Mouse (Mus musculus): ENCODE results near the gene Lsm11.

Lsm11 gene

DNA sequence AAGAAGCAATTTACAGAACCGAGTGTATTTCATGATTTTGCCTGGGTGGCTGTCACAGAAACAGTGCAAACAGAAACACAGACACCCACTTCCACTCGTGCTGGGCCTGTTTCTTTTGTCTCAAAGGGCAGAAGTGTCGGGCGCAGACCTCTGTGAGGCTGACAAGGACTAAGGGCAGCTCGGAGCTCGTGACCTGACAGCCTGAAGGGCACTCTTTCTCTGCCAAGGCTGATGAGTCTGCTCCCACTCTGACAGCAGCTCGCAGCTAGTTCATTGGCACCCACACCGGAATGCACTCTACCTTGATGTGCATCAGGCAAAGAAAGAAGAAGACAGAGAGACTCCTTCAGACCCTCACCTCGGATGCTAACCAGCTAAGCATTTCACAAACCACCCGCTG is 15.2 kb downstream of the Lsm11 start:
- no peak for DNase-seq (ENCODE audit: extremely low read depth, low read depth, low spot score)

DNA sequence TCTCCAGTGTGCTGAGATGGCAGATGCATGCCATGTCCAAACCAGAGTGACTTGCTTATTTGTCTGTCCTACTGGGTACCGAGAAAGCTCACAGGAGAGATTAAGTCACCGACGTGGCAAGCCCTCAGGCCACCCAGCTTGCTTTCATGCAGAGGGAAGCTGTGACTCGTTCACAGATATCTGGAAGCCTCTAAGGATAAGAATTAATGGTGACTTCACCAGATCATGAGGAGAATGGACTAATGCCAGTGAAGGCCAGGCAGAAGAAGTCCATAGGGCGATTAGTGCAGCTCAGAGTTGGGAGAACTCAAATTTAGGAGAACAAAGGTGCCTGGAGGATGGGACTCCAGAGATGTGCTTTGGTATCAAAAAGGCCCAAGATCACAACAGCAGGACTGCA is 17.3 kb downstream of the Lsm11 start:
- DNase-seq (ENCODE audit: extremely low read depth, low read depth, low spot score): no peak

DNA sequence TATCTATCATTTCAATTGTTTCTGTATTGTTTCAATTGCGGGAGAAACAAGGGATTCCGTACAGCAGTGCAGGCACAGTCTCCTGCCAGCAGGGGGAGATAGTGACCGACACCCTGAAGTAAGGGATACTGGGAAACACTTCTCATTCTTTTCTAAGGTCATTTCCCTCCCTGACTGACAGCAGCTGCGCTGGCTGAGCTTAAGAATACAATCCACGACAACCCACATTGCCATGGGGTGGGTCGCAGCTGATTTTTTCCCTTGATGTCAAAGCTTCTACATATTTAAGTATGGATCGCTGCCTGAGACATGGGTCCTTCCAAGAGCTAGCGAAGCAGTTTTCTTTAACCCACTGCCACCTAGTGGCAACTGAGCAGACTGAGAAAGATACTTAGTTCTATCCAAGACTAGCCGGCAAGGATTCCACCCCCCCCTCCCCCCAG is 18.1 kb downstream of the Lsm11 start:
- DNase-seq (ENCODE audit: extremely low read depth, low read depth, low spot score): no peak

DNA sequence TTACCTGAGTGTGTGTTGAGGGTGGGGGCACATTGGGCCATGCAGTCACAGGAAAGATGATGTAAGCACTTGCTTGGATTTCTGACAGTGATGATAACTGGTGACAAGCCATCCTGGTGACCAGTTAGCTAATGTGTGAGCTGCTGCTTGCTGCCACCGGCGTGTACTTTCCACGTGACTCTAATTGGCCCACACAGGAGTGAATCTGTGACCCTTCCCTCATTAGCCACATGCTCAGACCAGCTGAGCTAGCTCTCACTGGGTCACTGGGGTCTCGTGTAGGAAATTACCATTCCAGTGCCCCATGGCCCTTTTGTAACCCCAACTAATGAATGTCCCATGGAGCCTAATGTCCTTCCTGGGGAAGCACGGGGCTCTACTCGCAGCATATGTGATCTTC is 19.3 kb downstream of the Lsm11 start:
- no peak for DNase-seq (ENCODE audit: extremely low read depth, low read depth, low spot score)

DNA sequence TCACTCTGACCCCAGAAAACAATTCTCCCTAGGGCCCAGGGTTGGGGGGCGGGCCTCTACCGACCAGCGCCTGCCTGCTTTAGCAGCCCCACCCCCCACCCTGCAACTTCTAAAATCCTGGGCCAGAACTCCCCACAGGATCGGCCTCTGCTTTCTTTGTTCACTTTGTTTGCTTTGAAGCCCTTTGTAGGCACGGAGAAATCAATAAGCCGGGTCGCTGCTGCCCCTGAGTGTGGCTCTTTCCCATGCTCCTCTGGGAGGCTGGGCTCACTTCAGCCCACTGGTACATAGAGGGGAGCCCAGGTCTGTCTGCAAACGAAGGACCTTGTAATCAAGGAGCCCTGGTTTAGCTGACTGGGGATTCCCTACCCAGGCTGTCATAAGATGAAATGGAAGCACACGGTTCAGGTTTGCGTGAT is 23.2 kb downstream of the Lsm11 start:
- no peak for DNase-seq (ENCODE audit: extremely low read depth, low read depth, low spot score)

DNA sequence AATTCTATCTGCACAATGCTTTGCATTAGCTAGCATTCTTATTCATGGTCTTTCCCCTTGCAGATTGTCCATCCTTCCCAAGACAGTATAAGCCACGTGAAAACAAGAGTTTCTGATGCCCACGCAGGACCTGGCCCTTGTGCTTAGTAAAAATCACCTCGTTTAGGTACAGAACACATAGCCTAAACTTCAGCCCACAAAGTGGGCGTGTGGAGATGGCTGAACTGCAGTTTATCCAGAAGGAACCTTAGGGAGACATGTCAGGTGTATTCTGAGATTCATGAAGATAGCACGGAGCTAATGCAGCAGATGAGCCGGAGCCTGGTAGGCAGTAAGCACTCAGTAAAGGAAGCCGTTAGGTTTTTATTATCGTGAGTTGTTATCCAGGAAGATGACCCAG is 23.7 kb downstream of the Lsm11 start:
- DNase-seq (ENCODE audit: extremely low read depth, low read depth, low spot score): no peak

DNA sequence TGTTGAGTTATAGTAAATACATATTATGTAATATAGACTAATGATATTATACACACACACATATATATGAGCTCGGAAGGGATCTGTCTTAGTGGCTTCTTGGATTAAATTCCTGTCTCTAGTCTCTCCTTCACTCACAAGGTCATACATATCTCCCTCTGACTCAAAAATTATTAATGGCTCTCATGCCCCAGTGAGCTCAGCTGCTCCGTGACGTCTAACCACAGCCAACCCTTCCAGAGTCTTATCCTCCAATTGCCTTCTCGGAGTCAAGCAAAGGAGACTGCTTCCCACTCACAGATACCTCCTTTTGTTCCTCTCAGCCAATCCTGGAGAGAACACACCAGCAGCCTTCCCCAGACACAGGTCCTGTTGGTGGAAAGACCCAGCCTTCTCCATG is 25.9 kb downstream of the Lsm11 start:
- DNase-seq (ENCODE audit: extremely low read depth, low read depth, low spot score): no peak

DNA sequence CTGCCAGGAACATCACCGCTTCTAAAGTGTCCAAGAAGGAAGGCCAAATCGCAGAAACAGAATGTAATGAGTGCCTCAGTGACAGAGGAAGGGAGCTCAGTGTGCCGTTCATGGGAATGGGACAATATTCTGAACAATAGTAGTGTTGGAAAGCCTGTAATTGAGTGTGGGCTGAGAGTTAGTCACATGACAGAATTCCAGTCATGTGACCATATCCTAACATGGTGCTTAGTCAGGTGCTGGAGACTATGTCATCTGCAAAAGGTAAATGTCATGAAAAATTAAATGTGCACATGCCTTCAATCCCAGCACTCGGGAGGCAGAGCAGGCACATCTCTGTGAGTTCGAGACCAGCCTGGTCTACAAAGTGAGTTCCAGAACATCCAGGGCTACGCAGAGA is 26.7 kb downstream of the Lsm11 start:
- no peak for DNase-seq (ENCODE audit: extremely low read depth, low read depth, low spot score)

DNA sequence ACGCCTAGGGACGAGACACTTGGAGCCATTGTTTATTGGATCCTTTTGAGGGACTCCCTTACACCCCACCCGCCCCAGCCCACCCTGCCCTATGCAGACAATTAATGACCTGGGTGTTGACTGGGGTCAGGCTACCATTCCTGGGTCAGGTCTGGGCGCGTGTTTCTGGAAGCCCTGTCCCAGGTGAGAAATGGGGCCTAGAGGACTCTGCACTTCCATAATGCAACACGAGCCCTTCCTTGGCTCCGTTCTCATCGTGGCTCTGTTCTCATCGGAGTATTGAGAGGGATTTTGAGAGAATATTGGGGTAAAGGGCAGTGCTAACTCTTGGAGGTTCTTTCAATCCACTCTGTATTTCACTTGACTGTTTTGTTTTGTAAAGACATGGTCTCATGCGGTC is 28.5 kb downstream of the Lsm11 start:
- DNase-seq (ENCODE audit: extremely low read depth, low read depth, low spot score): no peak

DNA sequence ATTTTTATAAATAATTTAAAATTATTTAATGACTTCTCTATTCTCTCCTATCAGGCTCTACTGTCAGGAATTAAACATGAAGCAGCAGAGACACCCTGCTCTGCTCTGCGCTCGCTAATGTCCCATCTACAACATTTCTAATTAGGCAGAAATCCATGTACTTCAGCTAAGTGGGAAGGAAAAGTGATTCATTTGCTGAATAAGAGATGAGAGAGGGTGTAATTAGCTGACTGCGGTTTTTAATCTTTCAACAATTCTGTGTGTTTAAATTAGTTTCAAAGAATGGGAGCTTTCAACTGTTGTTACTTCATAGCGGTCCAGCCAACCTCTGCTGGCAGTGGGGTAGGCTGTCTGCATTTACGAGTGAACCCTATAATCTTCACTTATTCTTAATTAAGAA is 34.0 kb downstream of the Lsm11 start:
- DNase-seq (ENCODE audit: extremely low read depth, low read depth, low spot score): no peak

DNA sequence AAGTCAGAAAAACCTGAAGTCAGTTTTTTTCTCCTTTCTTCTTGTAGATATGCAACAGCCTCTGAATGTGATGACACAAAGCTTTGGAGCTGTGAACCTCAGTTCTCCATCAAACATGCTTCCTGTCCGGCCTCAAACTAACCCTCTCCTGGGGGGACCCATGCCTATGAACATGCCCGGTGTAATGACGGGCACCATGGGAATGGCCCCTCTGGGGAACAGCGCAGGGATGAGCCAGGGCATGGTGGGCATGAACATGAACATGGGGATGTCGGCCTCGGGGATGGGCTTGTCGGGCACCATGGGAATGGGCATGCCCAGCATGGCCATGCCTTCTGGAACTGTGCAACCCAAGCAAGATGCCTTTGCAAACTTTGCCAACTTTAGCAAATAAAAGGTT is 35.8 kb downstream of the Lsm11 start:
- DNase-seq (ENCODE audit: extremely low read depth, low read depth, low spot score): no peak

DNA sequence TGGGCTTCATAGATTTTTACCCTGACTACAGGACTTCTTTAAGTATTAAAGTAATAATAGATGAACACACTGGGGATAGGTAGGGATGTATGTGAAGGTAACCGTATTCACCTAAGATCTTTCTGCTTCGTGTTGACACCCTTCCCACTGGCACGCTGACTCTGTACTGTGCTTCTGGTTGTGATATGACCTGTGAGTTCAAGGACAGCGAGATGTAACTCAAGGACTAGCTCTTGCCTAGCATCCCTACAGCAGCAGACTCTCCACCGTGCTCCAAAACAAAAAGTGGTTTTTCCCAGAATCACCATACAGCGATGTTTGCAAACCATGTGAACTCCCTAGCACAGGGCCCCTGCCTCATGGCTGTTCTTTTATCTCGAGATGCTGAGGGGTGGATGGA is 36.7 kb downstream of the Lsm11 start:
- no peak for DNase-seq (ENCODE audit: extremely low read depth, low read depth, low spot score)

DNA sequence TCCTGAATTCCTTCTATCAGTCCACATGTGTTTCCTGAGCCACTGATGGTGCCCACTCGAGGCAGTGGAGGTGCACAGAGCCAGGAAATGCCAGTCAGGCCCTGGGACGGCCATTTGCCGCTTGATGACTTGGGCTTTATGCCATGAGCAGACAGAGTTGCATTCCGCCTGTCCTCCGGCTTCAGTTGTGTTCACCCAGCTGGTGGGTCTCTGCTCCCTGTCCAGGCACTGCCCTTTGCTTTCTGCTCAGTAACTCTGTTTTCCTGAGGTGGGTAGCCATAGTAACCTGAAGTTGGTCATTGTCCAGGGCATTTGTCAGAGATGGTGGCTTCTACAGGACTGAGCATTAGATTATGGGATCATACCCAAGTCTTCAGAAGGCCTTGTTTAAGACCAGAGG is 37.4 kb downstream of the Lsm11 start:
- DNase-seq (ENCODE audit: extremely low read depth, low read depth, low spot score): no peak

DNA sequence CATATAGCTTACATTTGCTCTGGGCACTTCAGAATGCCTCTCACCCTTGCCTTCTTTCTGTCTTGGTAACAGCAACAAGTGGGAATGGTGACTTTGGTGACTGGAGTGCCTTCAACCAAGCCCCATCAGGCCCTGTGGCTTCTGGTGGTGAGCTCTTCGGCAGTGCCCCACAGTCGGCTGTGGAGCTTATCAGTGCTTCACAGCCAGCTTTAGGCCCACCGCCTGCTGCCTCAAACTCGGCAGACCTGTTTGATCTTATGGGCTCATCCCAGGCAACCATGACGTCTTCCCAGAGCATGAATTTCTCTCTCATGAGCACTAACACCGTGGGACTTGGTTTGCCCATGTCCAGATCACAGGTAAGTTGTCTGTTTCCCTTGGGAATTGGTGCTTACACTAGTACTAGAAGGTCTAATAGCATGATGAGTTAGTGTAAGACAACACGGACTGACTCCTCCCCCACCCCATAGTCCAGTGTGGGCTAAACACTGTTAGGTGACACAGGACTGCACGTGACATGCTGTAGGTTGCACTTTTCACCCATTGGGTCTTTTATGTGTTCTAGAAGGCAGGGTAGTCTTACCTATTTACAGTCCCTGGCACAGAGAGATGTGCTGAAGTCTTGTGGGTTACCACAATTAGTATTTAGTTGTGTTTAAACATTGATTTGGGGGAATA is 38.5 kb downstream of the Lsm11 start:
- no peak for DNase-seq (ENCODE audit: extremely low read depth, low read depth, low spot score)

DNA sequence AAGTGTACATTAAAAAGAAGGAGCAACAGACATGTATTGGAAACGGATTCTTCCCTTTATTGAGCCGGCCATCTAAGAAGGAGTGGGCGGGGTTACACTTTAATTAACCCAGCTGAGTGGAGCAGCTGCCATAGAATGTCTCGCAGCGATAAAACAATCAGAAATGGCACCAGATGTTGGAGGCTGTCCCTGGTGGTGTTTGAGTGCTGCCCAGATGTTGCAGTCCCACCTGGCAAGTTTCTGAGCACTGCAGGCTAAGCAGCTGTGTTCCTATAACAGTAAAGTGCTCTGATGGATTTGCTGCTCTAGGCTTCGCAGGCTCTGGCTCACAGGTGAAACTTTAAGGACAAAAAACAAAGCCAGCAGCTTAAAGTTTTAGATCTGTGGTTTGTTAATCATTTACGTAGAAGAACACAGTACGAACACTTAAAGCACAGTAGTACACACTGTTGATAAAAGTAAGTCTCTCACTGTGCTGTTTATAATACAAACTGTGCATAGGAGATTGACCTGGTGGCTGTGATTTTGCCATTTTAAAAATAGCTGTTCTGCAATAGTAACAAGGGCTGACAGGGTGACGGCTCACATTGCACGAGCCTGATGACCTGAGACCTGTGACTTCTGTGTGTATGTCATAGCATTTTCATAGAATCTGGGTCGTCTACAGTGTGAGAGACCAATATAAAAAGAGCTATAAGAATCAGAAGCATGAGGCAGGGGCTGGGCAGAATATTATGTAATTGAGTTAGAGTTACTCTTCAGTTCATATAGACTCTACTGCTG is 44.3 kb downstream of the Lsm11 start:
- DNase-seq (ENCODE audit: extremely low read depth, low read depth, low spot score): no peak

DNA sequence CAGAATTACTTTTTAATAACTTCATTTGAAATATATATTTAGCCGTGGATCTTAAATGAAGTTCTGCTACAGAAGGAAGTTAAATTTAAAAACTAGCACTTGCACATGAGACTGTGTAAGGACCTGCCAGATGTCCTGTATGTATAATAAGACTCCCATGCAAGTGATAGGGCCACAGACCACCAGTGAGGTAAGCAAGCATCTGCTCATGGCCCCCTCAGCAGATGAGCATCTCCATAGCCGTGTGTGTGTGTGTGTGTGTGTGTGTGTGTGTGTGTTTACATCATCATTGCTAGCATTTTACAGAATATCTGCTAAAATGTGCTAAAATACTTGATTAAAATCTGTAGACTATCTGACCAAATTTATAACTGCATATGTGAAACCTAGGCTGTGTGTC is 47.3 kb downstream of the Lsm11 start:
- DNase-seq (ENCODE audit: extremely low read depth, low read depth, low spot score): no peak

DNA sequence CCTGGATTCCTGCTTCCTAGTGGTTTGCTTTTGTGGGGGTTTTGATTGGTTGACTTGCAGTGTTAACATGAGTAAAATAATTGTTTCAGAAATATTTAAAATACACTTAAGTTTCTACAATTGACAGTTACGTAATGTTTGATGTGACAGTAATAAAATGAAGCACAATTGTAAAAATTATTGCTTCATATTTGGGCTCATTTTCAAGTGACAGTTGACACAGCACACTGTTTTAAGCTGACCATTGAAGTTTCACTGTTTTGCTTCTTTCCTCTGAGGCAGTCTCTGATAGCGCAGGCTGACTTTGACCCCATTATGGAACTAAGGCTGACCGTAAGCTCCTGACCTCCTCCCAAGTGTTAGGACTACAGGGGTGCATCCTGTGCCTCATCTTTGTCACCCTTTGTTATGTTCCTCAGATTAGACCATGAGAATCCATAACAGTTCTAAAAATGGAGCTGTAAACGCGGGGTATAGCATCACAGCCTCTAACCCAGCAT is 51.8 kb downstream of the Lsm11 start:
- DNase-seq (ENCODE audit: extremely low read depth, low read depth, low spot score): no peak

DNA sequence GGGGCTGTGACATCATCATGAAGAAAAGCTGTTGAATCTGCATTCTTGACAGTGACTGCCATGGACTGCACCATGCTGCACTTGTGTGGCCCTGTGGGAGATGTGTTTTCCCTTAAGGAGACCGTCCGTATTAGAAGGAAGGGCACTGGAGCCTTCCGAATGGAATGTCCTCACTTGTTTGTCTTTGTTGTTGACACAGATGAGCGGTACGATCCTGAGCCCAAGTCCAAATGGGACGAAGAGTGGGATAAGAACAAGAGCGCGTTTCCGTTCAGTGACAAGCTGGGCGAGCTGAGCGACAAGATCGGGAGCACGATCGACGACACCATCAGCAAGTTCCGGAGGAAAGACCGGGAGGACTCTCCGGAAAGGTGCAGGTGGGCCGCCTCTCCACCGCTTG is 54.3 kb downstream of the Lsm11 start:
- no peak for DNase-seq (ENCODE audit: extremely low read depth, low read depth, low spot score)

DNA sequence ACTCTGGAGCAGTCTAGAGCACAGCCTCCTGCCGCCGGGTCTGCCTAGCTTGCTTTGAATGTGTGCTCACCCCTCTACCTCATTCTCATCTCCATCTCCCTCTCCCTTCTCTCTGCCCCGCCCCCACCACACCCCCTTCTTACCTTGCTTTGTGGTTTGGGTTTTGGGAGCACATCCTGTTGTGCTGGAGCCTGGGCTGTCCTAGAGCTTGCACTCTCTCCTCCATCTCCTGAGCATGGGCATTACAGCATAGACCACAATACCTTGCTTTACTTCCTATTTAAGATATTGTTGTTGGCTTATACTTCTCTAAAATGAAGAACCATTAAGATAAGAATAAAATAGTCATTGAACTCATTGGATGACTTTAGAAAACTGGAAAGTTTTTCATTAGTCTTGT is 54.8 kb downstream of the Lsm11 start:
- no peak for DNase-seq (ENCODE audit: extremely low read depth, low read depth, low spot score)

DNA sequence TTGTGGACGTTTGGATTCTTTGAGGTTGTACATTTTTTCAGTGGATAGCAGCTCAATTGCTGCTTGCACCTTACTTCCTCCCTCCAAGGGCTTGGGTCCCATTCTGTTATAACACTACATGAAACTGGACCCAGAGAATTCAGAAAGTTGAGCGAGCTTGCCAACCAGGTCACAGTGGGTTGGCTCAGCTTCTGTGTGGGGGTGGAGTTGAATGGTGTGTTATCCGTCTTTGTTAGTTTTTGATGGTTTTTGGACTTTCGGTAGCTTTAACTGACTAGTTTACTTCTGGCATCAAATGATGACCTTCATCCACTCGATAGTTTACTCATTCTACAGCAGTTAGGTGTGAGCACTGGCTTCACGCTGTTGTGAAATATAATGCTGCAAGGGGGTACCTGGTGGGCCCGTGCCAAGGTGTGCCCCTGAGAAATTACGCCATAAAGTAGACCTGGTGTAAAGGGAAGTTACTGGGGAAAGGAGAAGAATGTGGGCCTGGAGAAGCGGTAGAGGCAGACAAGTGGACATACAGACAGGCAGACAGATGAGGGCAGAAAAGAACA is 56.2 kb downstream of the Lsm11 start:
- DNase-seq (ENCODE audit: extremely low read depth, low read depth, low spot score): no peak

DNA sequence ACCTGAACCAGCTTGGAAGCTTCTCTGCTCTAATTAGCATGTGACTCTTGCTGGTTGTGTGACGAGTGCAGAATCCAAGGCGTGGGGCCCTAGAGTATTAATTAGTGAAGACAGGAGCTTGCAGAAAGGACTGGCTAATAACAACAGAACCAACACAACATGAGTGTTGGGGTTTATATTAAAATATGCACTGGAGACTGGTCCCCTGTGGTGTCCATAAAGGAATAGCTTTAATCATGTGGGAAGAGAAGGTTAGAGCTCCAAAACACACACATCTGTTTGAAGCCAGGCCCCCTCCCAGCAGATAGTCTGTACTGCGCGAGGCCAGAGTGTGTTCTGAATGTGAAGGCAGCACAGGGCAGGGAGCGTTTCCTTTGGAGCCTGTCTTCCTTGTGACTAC is 58.1 kb downstream of the Lsm11 start:
- DNase-seq (ENCODE audit: extremely low read depth, low read depth, low spot score): no peak

DNA sequence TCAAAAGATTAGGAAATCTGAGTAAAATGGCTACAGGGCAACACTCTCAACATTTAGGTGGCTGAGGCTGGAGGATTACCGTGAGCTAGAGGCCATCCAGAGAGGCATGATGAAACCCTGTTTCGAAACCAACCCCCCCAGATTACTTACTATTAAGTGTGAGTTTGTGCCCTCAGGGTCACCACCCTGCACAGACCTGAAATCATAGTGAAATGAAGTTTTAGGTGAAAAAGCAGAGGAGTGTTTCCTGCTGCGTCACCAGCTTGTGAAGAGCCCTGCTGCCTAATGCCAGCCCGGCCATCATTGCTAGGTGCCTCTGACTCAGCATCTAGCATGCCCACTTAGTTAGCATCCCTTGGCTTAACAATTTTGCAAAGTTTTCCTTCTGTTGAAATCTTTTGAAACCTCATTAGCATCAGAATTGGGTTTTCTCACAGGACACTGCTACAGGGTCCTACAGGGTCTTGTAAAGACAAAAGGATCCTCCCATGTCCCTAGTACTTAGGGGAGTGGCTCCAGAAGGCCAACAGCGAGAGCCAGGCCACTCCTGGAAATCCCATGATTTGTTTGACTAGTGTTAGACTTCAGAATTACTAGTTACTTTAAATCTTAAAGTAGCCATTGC is 59.0 kb downstream of the Lsm11 start:
- DNase-seq (ENCODE audit: extremely low read depth, low read depth, low spot score): no peak
